Mouse (Mus musculus) testis, adult 2 months (tissue): ENCODE measurements around the gene Rsph10b. TPM values are rescaled to one million over a fixed set of nuclear protein-coding genes. Genes with fewer than 3 reads are reported as not detected.

Experiments used
- H3K27ac ChIP-seq: fragments of 200-500 bp; 2 replicates; pipeline ENCODE4 v1.5.1; 2012; ENCODE audit warnings: low read depth, low read length; ENCODE audit not compliant: control insufficient read depth, insufficient read depth
- H3K27me3 ChIP-seq: fragments of 200-500 bp; 2 replicates; pipeline ENCODE4 v1.6.1; 2012; ENCODE audit warnings: mild to moderate bottlenecking, low read length, moderate library complexity; ENCODE audit not compliant: control insufficient read depth, insufficient read depth
- H3K36me3 ChIP-seq: fragments of 200-500 bp; 2 replicates; pipeline ENCODE4 v1.6.1; 2012; ENCODE audit warnings: mild to moderate bottlenecking, low read length; ENCODE audit not compliant: control insufficient read depth, insufficient read depth
- H3K4me1 ChIP-seq: fragments of 200-500 bp; 2 replicates; pipeline ENCODE4 v1.6.1; 2012; ENCODE audit warnings: low read length; ENCODE audit not compliant: control insufficient read depth, insufficient read depth
- H3K4me3 ChIP-seq: fragments of 200-500 bp; 2 replicates; pipeline ENCODE4 v1.5.1; 2012; ENCODE audit warnings: low read depth, mild to moderate bottlenecking, low read length, moderate library complexity, mixed read lengths; ENCODE audit not compliant: control insufficient read depth
- CTCF ChIP-seq: fragments of 200-500 bp; IDR thresholded peaks from 2 replicates; pipeline ENCODE4 v1.5.1; 2012; ENCODE audit warnings: low read depth, mild to moderate bottlenecking, inconsistent platforms, low read length, moderate library complexity; ENCODE audit not compliant: control insufficient read depth, insufficient read depth, insufficient replicate concordance
- POLR2A ChIP-seq: fragments of 200-500 bp; IDR thresholded peaks from 2 replicates; pipeline ENCODE4 v1.6.1; 2012; ENCODE audit warnings: low read depth, mild to moderate bottlenecking, inconsistent platforms, low read length, moderate library complexity; ENCODE audit not compliant: control insufficient read depth
- polyA plus RNA-seq: library from polyadenylated mRNA; depleted of rRNA; stranded (reverse); fragments of >200 nt; gene quantifications from 2 replicates; pipeline ENCODE4 v1.2.3, GENCODE M21; 2012

The Rsph10b gene
- polyA plus RNA-seq, 1 experiment, result 37.5 TPM

DNA sequence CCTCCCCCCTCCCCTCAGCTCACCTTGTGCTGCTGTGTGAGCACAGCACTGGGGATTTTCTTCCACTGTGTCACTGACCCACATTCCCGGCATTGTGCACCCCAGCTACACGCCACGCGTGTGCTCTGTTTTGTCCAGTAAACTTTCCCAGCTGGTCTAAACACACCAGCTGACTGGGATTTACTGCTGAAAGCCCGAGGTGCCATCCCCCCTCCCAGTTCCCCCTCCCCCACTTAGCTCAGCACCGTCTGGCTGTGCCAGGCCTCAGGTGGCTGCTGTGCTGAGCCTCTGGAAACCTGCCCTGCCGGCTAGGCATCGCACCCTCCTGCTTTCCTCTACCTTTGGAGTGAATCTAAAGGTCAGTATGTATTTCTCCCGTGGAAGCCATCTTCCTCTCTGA is 48.0 kb downstream of the Rsph10b start:
- TF ChIP-seq POLR2A, result no peak
- no peak for TF ChIP-seq CTCF
- H3K4me3 ChIP-seq, result no peak overlapping the region
- H3K36me3 ChIP-seq, result no peaks in the 10 kb centered on the region; the same call in 1 of the 2 replicates
- H3K27ac ChIP-seq, result no peak overlapping the region
- H3K4me1 ChIP-seq, result peaks cover 2% of the 10 kb centered on the region; the same call in 1 of the 2 replicates
- no peaks in the 10 kb centered on the region for H3K27me3 ChIP-seq

GRCm38 (mm10) chr5:143982361-143982760 is 49.5 kb downstream of the Rsph10b start:
- TF ChIP-seq CTCF (no peak), POLR2A (no peak)
- no peaks in the 10 kb centered on the region; the same call in 1 of the 2 replicates for H3K36me3 ChIP-seq
- no peak overlapping the region for H3K27ac ChIP-seq
- no peak overlapping the region for H3K4me3 ChIP-seq
- H3K4me1 ChIP-seq, result peaks cover 2% of the 10 kb centered on the region; the same call in 1 of the 2 replicates
- H3K27me3 ChIP-seq, result no peaks in the 10 kb centered on the region

DNA sequence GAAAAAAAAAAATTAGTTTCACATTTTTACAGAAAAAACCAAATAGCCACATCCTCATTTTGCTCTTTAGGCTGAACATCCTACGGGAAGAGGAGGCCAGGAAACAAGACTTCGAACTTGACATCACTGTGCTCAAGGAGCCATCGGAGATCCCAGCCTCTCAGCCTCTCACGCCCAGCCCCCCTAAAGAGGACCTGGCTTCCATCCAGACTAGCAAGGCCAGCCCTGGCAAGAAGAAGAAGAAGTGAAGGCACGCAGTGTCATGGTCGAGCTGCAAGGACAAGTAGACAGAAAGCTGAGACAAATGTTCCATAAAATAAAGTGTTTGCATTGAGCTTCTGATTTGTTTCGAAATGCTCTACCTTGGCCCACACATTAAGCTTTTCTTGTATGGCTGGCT is 52.5 kb downstream of the Rsph10b start:
- no peaks in the 10 kb centered on the region for H3K27me3 ChIP-seq
- H3K36me3 ChIP-seq, result peaks cover 1% of the 10 kb centered on the region
- H3K27ac ChIP-seq, result no peak overlapping the region
- no peak for TF ChIP-seq CTCF
- TF ChIP-seq POLR2A, result no peak
- H3K4me1 ChIP-seq, result peaks cover 2% of the 10 kb centered on the region; the same call in 1 of the 2 replicates
- no peak overlapping the region for H3K4me3 ChIP-seq

- Histone ChIP-seq H3K4me1 (peaks cover 2% of the 10 kb centered on the region; the same call in 1 of the 2 replicates), H3K27ac (no peak overlapping the region), H3K4me3 (no peak overlapping the region), H3K36me3 (peaks cover 4% of the 10 kb centered on the region), H3K27me3 (no peaks in the 10 kb centered on the region)
- TF ChIP-seq CTCF, result no peak
- TF ChIP-seq POLR2A, result no peak
These were observed 54.8 kb downstream of the Rsph10b start for GRCm38 (mm10) chr5:143987596-143987995.

GRCm38 (mm10) chr5:143989046-143989445 is 56.2 kb downstream of the Rsph10b start:
- Histone ChIP-seq H3K4me1 (peaks cover 2% of the 10 kb centered on the region; the same call in 1 of the 2 replicates), H3K27ac (no peak overlapping the region), H3K36me3 (peaks cover 4% of the 10 kb centered on the region), H3K27me3 (no peaks in the 10 kb centered on the region), H3K4me3 (no peak overlapping the region)
- no peak for TF ChIP-seq POLR2A

- no peak overlapping the region for H3K4me3 ChIP-seq
- TF ChIP-seq CTCF, result no peak
- H3K27ac ChIP-seq, result no peak overlapping the region
- H3K27me3 ChIP-seq, result no peaks in the 10 kb centered on the region
- peaks cover 4% of the 10 kb centered on the region for H3K36me3 ChIP-seq
- H3K4me1 ChIP-seq, result no peaks in the 10 kb centered on the region
These were observed 57.3 kb downstream of the Rsph10b start for GRCm38 (mm10) chr5:143990086-143990485.

DNA sequence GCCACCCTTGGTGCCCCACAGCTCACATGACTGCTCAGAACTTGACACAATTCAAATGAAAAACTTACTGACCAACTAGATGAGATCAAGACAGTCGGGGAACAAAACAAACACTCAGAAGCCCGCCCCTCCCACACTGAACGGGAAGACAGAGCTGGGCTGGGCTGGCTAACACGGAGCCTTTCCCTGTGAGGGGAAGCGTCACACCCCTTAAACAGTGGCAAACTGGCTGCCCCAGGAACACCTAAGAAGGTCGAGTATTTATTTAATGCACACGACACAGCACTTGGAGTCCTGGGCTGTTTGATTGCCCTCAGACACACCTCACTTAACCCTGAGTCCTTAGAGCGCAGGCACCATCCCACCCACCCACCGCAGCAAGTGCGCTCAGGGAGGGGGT is 59.8 kb downstream of the Rsph10b start:
- no peak overlapping the region for H3K4me3 ChIP-seq
- no peak for TF ChIP-seq CTCF
- TF ChIP-seq POLR2A, result no peak
- H3K27ac ChIP-seq, result no peak overlapping the region
- no peaks in the 10 kb centered on the region for H3K4me1 ChIP-seq
- peaks cover 4% of the 10 kb centered on the region for H3K36me3 ChIP-seq
- no peaks in the 10 kb centered on the region for H3K27me3 ChIP-seq

DNA sequence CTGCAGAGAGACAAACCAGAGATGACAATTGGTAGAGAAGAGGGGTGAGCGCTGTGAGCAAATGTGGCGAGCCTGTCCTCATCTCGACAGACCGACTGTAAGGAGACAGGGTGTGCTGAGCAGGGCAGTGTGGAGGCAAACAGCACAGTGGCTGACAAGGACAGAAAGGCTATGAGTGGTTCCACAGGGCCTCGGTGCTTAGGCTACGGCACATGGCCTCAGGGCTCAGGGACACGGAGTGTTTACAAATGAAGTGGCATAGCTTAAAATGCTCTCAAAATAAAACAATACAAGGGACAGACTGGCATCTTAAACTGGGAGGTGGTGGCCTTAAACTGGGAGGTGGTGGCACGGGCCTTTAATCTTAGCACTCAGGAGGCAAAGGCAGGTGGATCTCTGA is 60.4 kb downstream of the Rsph10b start:
- Histone ChIP-seq H3K4me3 (no peak overlapping the region), H3K27ac (no peak overlapping the region), H3K27me3 (no peaks in the 10 kb centered on the region), H3K4me1 (no peaks in the 10 kb centered on the region), H3K36me3 (peaks cover 4% of the 10 kb centered on the region)
- TF ChIP-seq CTCF, result no peak

DNA sequence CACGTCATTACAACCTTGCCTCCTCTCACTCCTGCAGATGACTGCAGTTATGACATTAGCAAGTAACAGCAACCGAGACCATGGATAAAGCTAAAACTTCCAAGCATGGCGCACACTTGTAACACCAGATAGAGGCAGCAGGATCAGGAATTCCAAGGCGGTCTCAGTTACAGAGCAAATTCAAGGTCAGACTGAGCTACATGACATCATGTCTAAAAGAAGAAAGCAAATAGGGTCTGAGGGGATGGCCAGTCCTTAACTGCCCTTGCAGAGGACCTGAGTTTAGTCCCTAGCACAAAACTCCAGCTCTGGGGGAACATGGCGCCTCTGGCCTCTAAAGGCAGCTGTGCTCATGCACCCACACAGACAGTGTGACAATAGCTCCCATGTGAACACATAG is 61.0 kb downstream of the Rsph10b start:
- Histone ChIP-seq H3K27ac (no peak overlapping the region), H3K27me3 (no peaks in the 10 kb centered on the region), H3K4me1 (no peaks in the 10 kb centered on the region), H3K4me3 (no peak overlapping the region), H3K36me3 (peaks cover 4% of the 10 kb centered on the region)
- TF ChIP-seq CTCF (no peak), POLR2A (no peak)
